Mouse (Mus musculus): ENCODE results near the gene Higd2a.

The Higd2a gene

DNA sequence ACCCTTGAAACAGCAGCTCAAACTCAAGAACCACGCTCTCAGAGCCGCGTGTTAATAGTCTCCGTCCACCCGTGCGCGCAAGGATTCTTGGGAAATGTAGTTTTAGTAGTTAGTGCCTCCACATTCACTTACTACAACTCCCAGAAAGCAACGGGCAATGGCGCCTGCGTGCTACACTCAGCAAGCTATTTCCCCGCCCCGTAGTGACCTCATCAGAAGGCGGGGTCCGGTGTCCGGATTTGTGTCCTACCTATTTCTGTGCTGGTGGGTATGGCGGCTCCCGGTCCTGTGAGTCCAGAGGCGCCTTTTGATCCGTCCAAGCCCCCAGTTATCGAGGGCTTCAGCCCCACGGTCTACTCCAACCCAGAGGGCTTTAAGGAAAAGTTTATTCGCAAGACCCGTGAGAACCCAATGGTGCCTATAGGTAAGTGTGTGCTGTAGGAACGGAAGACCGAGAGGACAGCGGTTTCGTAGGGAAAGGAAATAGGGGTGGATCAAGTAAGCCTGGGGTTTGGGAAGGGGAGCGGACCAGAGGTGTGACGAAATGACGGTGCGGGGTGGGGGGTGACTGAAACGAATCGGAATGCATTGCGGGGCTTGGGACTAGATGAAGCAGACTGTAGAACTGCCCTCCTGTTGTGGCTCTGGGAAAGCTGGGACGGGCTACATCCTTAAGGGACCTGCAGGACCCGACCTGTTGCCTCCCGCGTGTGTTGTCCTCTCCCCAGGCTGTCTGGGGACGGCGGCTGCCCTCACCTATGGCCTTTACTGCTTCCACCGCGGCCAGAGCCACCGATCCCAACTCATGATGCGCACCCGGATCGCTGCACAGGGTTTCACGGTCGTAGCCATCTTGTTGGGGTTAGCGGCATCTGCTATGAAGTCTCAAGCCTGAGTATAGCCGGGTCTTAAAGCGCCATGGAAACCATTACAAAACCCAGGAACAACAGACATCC lies at the start of gene Higd2a, which contains the start of gene Nop16:
Gene Higd2a, plus strand, starts transcription at position 212 of the 956 bp plus-strand sequence.
Gene Nop16, minus strand, starts transcription at position 95 of the 956 bp plus-strand sequence.
- peak; percentile 96 for DNase-seq (ENCODE audit: low read depth)

DNA sequence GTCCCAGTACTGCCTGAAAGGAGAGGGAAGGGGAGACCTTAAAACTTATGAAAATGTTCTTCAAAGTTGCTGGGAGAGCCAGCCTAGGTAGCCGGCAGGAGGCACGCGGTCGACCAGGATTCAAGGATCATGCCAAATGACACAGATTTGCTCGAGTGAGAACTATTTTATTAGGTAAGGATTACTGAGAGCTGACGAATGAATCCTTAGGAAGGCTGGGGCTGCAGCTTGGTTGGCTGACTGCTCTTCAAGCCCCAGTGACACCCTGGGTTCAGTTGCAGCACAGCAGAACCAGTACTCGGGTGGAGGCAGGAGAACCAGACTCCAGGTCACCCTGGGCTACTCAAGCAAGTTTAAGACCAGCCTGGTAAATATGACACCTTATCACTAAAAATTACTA lies 42.0 kb upstream of the Higd2a start:
- no peak for DNase-seq (ENCODE audit: low read depth)

DNA sequence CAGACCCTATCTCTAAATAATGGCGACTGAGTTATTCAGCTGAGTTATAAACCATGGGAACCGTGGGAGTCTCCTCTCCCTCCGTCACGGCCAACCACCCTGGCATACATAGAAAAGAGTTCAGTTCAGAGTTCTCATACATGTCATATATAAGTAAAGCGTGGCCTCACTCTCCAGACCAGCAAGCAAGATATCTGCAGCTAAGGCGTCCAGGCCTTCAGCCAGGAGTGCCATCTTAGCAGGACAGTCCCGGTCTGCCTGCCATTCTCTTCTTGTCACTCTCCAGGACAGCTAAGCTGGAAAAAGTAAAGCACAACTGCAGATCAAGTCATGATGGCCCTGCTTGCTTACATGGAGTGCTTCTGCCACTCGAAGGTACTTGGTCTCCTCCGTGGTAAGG lies 33.8 kb upstream of the Higd2a start:
- DNase-seq (ENCODE audit: low read depth): no peak

DNA sequence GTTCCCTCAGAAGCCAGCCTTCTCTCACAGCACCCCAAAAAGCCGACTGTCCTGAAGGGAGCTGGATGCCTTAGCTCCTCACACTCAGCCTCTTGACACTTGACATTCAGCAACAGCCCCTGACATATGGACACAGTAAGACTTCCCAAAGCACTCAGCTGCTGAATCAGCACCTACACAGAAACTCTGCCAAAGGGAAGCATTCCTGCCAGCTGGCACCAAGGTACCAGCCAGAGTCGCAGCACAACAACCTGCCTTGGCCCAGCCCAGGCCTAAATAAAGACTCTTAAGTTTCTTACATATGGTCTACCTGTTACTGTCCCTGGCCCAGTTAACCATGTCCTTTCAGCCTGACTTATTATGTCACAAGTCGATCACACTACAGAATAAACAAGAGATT lies 33.2 kb upstream of the Higd2a start:
- DNase-seq (ENCODE audit: low read depth): no peak

DNA sequence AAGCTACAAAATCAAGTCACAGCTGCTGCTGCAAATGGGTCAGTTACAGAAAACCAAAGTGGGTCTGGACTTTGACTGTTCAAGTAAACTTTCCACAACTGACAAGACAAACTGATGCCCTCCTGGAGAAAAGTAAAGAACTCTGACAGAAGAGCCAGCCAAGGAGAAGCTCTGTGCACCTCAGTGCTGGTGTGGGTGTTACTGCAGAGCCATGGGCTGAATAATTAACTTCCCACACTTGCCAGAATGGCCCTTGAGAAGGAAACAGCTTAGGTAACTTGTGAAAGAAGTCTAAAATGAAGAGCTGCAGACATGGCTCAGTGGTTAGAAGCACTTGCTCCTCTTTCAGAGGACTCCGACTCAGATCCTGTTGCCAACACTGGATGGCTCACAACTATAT lies 32.4 kb upstream of the Higd2a start:
- no peak for DNase-seq (ENCODE audit: low read depth)

DNA sequence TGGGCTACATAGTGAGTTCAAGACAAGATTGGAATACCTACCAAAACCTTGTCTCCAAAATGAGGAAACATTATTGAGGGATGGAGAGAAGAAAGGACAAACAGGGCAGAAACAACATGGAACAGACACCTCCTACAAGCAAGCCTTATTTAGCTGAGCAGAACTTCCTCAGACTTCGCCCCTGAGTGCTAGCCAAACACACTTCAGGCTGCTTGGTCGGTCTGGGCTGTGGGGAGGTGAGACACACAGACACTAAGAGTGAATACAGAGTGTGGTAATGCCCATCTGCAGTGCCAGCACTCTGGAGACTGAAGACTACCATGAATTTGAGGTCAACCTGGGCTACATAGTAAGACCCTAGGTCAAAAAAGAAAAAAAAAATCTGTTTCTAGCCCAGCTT lies 30.4 kb upstream of the Higd2a start:
- no peak for DNase-seq (ENCODE audit: low read depth)

DNA sequence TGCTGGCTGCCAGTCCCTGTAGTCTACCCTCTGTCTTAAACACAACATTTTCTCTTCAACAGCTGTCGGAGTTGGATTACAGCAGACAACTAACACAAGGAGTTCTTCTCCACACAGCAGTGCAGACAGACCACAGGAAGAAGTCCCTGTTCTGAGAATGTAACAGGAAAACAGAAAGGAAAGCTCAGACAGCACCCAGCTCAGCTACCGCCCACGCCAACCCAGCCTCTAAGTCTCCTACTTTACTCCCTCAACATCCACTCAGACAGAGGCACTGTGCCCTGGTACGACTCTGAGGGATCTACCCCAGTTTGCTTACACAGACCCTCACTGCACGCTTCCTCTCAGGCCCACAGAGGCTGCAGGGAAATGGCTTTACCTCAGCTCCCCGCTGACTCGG lies 29.4 kb upstream of the Higd2a start:
- no peak for DNase-seq (ENCODE audit: low read depth)

DNA sequence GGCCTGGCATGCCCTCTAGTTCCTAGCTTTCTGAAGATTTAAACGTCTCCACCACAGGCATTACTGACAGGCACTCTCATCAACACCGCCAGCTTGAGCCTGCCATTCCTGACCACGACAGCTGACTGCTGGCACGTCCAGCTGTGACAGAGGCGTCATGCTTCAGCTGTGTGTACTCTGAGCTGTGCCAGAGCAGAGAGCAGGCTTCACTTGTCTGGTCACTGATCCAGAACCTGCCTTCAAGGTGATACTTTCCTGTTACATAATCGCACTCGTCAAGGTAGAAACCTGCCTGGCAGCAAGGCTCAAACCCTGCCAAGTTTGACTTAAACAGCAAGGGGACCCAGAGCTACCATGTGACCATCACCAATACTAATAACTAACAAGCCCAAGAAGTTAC lies 27.4 kb upstream of the Higd2a start:
- DNase-seq (ENCODE audit: low read depth): no peak

DNA sequence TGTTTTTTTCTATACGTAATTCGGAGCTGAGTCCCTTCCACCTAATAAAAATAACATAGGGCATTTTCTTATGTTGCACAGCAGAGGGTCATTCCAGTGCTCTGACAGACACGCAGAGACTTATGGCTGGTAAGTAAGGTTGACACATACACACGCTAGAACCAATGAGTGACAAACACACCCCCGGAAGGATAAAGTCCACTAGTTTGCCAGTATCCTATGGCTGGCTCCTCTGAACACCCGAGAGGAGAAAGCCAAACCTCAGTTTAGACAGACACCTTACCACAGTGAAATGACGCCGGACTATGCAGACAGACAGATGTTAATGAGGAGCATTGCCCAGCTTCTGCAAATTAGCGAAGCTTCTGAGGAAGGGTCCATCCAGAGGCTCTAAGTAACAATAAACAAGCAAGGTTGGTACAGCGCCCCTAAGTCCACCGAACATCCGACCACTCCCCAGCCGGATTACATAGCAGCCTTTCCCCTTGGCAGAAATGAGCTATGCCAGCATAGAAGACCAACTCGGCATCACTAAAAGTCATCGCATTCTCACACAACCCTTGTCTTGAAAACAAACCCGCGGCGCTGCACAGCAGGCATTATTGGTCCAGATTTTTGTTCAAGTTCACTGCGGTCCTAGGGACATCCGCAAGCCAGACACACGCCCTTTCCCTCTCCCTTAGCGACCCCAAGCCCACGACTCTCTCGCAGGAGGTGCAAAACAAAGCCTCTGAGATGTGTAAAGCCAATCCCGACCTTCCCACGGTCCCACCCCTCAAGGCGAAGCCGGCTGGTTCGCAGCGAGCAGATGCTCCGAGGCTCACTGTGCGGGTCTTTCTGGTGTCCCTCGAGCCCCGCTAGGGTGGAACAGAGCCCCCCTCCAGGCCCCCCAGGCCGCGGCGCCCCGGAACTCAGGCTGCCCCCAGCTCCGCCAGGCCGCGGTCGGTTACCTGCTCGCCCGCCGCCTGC lies 25.5 kb upstream of the Higd2a start:
- no peak for DNase-seq (ENCODE audit: low read depth)

DNA sequence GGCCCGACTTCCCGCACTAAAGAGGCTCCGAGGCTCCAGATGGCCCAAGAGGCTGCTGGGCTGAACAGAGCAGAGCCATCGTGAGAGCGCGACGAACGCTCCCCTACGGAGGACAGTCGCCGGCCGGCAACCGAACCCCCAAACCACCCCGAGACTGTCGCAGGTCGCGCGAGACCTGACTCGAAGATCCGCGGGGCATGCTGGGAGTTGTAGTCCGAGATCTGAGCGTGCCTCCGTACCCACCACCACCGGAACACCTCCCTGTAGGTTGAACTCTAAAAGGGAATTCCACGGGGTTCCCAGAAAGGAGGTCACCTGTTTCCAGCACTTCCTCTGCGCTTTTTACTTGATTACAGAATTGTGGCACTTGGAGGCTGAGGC lies 24.8 kb upstream of the Higd2a start, which contains the start of gene 4833439L19Rik:
Gene 4833439L19Rik, minus strand, starts transcription at position 235 of the 381 bp plus-strand sequence.
- peak; percentile 71 for DNase-seq (ENCODE audit: low read depth)

DNA sequence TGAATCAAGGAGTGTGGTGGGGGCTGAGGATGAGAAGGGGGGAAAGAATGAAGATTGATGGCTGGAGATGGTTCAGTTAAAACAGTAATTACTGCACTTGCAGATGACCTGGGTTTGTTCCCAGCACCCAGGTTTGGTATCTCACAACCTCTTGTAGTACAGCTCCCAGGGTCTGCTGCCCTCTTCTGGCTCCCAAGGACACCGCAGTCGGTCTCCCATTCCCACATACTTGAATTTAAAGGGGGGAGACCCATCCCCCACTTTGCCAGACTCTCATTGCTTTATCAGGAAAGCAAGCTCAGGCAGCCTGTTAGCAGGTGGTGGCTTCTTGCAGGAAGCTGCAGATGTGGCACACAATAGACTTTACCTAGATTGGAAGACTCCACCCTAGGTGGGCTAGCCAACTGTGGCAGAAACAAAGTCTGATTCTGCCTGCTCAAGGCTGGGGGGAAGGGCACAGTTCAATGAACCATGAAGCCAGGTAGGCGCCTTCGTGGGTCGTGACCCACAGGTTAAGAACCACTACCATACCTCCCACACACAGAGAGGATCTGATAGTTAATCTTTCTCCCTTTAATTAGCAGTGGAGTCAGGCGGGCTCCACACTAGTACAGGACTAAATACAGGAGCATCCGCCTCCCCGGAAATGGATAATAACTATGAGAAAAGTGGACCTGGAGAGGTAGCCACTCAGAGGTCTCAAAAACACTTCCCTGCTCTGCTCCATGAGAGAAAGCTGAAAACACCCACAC lies 24.2 kb upstream of the Higd2a start:
- no peak for DNase-seq (ENCODE audit: low read depth)

DNA sequence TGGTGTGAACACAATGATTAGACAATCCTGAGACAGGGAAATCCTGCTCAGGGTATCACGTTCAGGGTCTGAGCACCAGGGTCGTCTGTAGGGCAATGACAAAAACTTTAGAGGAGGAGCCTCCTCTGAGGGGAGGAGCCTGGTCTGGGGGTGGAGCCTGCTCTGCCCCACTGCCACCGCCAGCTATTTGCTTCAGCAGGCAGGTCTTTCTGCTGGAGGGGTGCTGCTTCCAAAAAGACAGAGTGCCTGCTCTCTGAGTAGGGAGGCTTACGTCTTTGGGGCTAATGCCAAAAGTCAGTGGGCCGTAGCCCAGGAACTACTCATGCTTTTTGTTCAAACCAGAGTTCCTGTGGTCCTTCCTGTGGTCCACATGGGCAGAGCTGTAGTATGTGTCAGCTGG lies 21.6 kb upstream of the Higd2a start:
- no peak for DNase-seq (ENCODE audit: low read depth)

DNA sequence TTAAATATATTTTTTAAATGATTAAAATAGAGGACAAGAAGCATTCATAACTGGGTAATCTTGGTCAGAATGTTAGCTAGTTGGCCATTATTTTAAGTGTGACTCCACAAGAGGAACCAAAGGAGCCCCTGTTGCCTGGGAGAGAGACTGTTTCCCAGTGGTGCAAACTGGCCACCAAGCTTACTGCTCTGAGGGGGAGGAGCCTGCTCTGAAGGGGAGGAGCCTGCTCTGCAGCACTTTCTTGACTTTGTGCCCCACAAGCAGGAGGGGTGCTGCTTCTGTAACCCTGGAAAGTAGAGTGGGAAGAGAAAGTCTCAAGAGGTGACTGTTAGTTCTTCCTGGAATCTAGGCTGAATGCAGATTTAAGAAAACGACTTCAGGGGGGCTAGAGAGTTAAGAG lies 20.7 kb upstream of the Higd2a start:
- no peak for DNase-seq (ENCODE audit: low read depth)

DNA sequence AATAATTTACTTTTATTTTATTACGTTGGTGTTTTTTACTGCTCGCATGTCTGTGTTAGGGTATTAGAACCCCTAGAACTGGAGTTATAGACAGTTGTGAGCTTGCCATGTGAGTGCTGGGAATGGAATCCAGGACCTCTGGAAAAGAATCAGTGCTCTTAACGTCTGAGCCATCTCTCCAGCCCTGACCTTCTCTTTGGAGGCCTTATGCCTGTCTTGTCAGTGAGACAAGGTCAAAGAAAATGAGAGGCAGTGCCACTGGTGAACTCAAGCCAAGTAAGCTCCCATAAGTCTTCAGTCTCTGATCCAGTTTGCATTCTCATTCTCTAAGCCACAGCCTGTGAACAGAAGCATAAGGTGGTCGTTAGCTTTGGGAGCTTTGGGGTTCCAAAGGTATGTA lies 19.3 kb upstream of the Higd2a start:
- no peak for DNase-seq (ENCODE audit: low read depth)

DNA sequence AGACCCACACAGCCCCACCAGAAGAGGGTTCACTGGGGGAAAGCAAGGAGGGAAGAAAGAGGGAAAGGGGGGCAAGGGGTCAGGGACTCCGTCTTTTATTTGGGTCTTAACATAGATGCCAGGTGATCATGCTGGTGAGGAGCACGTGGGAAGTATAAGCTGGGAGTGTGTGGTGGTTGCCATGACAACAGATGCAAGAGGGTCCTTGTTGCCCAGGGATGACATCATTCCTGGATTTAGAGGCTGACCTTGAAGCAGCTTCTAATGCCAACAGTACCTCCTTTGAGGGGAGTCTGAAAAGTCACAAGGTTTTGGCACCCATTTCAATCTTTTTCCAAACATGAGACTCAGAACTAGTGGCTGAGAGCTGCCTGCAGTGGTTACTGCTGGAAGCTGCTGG lies 18.4 kb upstream of the Higd2a start:
- no peak for DNase-seq (ENCODE audit: low read depth)

DNA sequence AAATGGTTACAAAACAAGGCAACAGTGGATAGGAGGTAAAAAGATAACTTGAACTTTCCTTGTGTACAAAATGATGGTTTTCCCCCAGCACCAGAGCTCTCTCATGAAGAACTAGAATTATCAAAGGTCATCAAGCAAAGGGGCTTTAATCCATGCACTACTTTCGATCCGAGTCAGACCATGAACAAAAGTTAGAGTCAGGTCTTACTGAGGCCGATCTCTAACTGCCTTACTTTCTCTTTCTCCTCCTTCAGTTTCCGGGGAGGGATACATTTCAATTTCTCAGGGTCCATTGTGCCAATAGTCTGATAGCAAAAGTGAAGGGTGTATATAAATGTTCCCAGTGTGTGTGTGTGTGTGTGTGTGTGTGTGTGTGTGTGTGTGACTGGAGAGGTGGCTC lies 17.4 kb upstream of the Higd2a start:
- DNase-seq (ENCODE audit: low read depth): no peak

DNA sequence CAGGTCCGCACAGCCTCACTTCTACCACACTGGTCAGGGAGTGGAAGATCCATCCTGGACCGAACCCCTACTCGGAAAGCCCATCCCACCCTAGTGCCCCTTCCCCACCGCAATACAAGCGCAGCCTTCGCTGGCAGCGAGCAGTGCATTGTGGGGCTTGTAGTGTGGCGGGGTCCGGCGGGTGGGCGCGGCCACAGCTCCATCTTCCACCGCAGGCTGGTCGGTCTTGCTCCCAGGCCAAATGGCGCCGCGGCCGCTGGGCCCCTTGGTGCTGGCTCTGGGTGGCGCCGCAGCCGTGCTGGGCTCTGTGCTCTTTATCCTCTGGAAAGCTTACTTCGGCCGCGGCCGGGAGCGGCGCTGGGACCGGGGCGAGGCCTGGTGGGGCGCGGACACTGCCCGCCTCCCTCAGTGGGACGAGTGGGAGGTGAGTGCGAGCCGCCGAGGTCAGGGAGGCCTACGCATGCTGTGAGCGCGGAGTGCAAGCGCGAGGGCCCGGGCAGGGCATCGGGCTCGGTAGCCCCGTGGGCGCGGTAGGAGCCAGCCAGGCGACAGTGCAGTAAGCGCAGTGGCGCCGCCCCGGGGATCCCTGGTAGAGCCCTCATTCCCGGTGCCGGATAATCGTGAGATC lies 15.0 kb upstream of the Higd2a start, which contains the start of gene Arl10:
Gene Arl10, plus strand, starts transcription at position 162 of the 628 bp plus-strand sequence.
- DNase-seq (ENCODE audit: low read depth): no peak

DNA sequence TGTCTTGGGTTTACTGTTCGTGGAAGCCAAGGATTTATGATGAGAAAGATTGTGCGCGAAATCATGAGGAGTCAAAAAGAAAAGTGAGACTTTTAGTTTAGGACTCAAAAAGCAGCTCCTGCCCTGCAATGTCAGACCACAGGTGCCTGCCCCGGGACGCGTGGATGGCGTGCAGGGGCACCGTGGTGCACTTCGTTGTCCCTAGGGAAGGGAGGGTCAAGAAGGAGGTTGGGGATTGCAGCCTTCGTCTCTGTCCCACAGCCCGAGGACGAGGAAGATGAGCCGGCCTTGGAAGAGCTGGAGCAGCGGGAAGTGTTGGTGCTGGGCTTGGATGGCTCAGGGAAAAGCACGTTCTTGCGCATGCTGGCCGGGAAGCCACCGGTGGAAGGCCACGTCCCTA lies 14.5 kb upstream of the Higd2a start:
- DNase-seq (ENCODE audit: low read depth): no peak

DNA sequence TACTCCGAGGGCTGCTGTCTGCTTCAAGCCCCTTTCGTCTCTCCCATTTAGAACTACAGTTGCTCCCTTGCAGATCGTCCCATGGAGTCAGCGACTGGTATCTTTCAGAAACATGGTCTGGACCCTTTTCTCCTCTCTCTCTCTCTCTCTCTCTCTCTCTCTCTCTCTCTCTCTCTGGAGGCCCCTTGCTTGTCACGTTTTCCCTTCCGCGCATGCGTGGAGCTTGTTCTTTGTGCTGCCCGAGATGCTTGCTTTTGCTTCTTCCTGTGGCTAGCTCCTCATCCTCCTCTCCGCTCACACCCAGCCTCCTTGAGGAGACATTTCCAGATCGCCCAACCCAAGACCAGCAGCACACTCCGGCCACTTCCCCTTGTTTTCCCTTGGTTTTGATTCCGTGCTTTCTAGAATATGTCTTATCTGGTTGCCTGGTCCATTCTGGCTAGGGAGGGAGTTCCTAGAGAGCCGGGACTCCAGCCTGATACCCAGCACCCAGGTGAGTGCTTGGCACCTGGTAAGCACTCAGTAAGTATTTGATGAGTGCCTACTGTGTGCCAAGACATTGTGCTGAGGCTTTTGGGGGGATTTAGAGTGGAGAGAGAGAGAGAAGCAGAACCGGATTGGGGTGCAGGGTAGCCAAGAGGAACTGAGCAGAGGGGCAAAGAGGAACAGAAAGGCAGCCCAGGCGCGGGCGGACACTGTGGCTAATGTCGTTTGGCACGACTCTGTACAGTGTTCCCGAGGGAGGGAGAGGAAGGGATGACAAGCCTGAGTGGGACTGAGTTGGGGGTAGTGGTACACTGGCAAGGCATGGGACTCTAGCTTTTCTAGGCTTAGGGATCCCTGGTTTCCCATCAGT lies 12.1 kb upstream of the Higd2a start:
- DNase-seq (ENCODE audit: low read depth): no peak

DNA sequence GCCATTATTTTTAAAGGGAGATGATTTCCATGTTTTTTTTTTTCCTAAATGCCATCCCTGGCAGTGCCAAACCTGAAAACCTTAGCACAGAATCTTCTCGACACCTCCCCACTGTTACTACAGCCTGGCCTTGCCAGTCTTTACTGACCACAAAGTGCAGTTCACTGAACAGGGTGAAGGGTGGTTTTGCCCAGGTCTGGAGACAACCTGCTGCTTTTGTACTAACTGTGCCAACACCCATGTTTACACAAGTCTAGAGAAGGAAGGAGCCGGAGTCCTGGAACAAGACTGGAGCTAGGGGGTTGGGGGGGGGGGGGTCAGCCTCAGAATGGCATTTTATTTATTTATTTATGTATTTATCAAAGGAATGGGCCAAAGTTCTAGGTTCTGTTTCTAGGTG lies 8.6 kb upstream of the Higd2a start:
- DNase-seq (ENCODE audit: low read depth): no peak
